Mouse (Mus musculus) lung, postnatal 14 days (tissue): Measurements from ENCODE around the gene Cdc42bpa.

Experiments
- DNase-seq: peaks from one replicate; pipeline ENCODE4 v3.0.0; 2021

The Cdc42bpa gene

DNA sequence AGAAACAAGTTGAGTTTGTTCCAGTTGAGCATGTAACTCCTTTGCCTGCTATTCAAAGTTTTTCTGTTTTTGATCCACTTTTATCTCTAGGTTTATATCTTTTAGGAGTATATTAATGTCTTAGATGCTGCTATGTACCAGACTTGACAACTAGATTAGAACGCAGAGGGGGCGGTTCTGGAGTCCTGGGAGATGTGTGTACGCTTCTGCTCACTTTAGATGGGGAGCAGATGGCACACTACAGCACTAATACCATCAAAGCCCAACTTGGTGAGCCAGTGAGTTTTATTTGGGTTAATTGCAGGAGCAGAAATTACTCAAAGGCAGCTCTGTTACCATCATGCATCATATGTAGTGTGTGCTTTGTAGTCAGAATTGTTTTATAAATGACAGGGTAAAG, 77.2 kb downstream of the Cdc42bpa start:
- DNase-seq: no peak

DNA sequence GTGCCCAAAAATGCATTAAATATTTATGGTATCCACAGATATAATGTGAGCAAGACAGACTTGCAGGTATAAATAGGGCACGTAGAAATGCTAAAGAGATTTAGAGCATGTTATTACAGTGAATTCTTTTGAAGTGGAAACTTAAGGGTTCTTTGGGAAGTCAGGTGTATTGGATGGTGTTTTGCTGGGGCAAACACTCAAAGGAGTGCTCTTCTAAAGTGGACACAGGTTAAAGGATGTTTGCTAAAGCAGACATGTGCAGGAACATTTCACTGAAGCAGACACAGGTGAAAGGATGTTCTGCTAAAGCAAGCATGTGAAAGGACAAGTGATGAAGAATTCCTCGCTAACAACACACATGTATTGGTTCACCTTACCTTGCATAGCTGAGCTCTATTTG, 83.9 kb downstream of the Cdc42bpa start:
- DNase-seq: no peak

DNA sequence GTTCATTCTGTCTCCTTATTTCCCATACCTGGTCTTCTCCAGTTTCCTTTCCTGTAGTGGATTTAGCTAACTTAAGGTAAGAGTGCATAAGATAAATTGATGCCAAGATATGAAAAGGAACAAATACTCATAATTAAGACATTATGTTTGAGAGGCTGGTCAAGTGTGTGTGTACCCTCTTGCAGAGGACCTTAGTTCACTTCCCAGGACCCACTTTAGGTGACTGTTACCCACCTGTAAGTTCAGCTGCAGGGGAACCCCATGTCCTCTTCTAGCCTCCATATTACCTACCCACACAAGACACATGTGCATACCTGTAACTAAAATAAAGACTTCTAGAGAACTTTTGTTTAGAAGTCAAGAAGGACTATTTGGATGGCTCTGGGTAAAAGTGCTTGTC, 84.9 kb downstream of the Cdc42bpa start:
- no peak for DNase-seq

DNA sequence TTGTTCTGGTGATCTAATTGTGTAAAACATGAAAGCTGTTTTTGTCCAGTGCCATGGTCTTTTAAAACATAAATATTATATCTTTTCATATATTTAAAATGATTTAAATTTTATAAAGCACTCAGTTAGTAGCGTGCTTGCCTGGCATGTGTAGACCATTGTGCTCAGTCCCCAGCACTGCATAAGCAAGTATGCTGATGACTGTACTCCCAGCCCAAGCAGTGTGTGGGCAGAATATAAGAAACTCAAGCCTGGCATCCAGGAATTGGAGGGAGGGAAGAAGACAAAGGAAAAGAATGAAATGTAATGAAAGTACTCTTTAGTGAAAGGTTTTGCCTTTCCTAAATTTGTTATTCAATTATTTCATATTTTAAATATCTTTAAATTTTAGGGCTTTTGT, 128.9 kb downstream of the Cdc42bpa start:
- no peak for DNase-seq

DNA sequence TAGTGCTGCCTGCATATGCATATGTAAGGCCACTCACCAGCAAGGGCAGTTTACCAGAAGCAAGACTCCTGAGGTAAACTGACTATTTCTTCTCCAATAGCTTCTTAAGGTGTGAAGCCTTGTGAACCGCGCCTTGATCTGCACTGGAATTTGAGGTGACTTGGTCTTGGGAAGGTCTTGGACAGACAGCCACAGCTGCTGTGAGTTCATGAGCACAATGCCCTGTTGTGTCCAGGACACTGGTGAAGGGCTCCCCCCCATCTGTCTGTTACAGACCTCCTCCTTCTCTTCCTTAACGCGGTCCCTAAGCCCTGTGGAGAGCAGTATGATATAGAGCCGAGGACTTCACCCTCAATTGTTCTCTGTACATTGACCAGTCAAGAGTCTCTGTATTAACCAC, 138.2 kb downstream of the Cdc42bpa start:
- DNase-seq: no peak

DNA sequence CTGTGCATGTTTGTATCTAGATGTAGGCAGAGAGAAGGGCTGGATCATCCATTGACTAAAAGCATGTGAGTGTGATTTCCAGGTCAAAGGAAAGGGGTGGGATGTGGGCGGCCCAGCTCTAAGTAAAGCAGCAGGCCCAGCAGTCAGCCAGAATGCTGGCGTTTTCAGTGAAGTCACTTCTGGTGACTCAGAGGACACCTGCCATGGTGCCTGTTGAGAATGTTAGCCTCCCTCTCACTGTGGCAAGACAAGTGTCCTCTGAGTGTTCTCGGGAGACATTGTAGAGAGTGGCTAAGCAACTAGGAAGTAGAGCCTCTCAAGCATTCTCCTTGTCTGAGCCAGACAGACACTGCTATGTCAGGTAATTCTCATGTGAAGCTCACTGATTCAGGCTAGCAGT, 144.3 kb downstream of the Cdc42bpa start:
- DNase-seq: no peak

DNA sequence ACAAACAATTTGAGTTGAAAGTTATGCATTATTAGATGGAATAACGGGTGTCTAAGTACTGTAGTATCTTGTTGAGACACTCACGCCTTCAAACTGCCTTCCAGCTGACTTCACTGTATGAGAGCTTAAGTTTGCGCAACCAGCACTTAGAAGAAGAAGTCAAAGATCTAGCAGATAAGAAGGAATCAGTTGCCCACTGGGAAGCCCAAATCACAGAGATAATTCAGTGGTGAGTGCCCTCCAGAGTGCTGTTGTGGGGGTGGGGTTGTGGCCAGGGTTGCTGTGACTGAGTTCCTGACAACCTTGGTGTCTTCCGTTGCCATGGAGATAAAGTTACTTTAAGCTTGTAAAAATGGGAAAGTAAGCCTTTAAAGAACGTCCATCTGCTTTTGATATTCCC, 148.8 kb downstream of the Cdc42bpa start:
- no peak for DNase-seq

DNA sequence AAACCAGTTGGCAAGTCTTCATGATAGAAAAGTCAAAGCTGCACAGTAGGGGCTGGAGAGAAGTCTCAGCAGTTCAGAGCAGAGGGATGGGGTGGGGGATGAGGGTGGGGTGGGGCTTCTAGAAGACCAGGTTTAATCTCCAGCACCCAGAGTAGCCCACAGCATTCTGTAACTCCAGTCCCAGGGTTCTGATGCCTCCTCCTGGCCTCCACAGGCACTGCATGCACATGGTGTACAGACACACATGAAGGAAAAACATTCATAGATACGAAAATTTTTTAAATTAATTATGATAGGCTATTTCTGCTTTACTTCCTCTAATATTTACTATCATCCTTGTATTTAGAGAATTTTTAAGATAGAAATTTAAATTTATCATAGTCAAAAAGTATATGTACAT, 156.3 kb downstream of the Cdc42bpa start:
- DNase-seq: peak; percentile 27

DNA sequence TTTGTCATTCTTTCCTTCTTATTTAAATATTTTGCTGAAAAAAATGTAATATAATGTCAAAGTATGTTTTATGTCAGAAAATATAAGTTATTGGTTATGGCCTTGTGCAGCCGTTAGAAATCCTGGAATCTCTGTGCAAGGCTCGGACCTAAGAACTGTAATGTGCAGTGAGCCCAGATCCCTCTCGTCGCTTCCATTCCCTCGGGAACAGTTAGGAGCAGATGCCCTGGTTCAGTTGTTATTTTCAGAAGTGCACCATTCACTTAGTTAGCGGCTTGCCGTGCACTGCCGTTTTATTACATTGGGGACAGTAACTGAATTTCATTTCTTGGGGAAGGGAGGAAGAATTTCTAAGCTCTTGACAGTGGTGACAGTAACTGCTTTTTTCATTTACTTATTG, 158.0 kb downstream of the Cdc42bpa start:
- DNase-seq: no peak

DNA sequence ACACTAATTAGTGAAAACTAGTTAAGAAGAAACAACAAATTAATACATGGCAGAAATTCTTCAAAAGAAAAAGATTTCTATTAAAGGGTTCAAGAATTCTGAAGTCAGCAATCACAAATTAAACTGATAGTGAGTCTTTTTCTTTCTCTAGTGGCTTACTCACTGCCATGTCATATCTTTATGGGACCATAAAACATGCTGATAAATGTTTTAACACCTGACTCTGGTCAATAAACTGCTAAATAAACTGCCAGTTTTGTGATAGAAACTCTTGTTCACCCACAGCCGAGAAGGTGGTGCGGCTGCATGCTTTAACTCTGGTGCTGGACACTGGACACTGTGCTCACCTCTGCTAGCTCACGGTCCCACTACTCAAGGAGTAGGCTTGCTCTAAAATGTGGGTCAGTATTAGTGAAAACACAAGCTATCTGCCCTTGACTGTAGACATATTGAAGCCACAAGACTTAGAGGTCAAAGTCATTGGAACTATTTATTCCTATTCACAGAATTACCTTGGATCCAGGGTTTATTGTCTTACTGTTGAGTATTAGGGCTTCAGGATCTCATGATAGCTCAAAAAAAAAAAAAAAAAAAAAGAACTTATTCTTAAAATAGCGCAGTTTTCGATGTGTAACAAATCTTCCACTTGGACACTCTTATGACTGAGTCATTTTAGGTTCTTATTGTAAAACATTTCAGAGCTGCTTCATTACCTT, 168.0 kb downstream of the Cdc42bpa start:
- no peak for DNase-seq

DNA sequence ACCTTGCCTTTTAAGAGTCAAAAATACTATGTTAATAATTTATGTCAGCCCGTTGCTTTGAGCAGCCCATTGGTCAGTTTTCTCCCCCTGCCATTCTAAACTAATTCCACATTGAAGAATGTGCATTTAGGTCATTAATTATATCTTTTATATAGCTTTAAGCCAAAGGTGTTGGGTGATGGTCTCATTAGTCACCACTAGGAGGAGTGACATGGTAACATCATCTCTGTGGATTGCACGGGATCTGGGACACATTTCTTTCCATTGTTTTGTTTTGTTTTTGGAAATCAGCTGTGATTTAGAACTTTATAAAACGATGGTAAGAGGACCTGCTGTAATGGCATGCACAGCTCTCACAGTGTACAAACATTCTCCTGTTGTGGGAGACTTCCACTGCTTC, 171.1 kb downstream of the Cdc42bpa start:
- DNase-seq: no peak

DNA sequence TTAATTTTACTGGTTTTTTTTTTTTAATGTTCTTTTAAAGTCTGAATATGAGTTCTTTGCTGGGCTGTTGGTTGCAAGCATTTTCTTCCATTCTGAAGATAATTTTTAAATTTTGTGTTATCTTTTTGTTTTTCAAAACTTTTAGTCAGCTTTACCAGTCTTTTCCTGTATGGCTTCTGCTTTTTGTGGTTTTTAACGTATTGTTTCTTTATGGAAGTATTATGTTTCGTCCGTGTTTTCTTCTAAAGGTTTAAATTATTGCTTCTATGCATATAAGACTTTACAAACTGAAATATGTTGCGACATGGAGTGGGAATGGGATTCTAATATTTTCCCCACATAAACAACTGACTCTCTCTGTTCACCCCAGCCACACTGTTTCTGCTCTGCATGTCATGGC, 171.9 kb downstream of the Cdc42bpa start:
- no peak for DNase-seq

DNA sequence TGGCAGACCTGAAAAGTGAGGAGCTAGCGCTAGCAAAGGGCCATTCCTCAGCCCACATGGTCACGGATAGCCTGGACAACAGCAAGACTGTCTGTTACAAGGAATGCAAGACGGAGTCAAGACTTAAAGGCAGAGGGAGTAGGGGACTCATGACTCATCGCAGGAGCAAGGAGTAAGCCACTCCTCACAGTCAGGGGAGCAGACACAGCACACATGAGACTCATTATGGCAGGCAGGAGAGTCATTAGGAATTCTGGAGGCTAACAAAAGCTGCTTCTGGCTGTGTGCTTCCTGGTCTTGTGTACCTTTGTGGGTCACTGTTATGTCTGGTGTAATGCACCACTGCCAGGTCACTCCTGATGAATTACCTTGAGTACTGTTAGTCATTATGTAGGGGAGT, 178.9 kb downstream of the Cdc42bpa start:
- no peak for DNase-seq

DNA sequence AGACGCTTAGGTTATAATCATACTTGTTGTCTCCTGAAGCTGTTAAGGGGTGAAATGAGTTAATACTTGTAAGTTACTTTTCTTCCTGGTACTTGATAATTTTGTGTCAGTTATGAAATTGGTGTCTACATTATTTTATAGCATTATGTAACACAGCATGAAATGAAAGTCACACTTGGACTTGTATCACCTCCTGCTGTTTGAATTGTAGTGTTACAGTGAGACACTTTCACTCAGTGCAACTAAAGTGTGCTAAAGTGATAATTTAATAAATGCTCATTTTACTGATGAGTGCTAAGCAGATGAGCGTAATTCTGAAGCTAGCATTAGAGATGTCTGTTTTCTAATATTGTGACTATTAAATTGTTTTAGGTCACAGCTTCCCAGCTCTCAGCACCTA, 180.7 kb downstream of the Cdc42bpa start:
- DNase-seq: no peak

DNA sequence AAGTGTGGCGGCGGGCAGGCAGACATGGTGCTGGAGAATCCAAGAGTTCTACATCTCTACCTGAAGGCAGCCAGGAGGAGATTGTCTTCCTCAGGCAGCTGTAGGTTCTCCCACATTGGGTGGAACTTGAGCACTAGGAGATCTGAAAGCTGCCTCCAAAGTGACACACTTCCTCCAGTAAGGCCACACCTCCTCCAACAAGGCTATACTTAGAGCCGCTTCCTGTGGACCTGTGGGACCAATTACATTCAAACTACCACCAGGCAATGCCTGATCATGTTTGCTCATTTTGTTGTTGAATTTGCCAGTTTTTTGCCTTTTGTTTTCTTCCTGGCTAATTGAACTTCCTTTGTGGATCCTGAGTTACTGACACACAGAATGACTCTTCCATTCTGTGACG, 187.8 kb downstream of the Cdc42bpa start:
- DNase-seq: no peak

DNA sequence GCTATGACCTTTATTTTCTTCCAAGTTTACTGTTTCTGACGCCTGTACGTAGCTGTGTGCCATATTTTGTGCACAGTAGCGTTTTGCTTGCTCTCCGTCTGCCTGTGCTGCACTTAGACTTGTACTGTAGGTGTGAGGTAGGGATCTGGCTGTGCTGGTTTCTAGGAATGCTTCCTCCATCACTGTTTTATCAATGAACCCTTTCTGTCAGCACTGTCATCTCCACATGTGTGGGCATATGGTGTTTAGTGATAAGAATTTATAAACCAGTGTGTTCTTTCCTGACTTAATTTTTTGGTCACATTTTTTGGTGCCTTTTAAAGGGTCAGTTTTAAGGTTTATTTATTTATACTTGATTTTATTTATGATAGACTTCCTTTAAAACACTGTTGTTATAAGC, 188.3 kb downstream of the Cdc42bpa start:
- DNase-seq: no peak

DNA sequence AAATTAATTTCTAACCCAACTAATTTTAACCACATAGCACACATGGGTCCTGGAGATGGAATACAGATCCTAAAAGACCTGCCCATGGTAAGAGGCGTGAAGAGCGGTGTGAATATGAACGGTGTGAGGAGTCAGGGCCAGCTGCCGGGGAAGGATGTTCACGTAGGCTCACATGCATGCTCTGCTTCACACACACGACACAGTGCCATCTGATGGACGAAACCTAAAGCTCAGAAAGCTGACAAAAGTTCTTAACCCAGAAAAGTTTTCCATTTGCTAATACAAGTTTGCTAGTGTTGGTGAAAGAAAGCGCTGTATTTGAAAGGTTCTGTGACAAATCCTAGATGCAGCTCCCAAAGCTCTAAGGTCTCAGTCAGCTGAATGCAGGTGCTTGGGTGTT, 190.9 kb downstream of the Cdc42bpa start:
- no peak for DNase-seq

DNA sequence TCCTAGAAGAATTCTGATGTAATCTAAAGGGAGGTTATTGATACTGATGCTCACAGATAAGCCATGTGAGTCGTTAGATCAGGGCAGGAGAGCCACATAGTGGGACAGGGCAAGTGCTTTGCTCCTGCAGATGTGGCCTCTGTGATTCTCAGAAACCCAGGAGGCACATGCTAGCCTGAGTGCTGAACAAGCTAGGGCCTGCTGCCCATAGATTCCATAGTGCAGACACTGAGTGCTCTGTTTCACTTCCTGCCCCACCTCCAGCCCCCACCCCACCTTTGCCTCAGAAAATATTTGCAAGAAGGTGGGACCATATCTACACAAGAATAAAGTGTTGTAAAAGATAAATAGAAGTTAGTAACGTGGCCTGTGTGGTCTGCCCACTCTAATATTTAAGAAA, 198.4 kb downstream of the Cdc42bpa start:
- no peak for DNase-seq

DNA sequence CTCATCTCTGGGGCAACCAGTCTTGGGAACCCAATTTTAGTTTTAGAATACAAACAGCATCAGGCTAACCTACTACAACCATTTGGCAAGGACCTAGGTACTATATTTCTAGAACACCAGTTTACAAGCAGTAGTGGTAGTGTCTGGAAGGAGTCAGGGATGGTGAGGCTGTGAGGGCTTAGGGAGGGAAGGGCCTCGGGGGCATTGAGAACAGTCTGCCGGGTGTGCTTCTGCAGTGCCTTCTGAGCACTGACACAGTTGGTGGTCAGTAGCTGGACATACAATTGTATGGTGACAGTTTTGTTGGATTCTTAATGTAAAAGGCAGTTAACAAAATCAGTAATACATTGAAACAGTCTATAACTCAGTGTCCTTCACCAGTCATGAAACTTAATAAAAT, 200.3 kb downstream of the Cdc42bpa start:
- DNase-seq: no peak

DNA sequence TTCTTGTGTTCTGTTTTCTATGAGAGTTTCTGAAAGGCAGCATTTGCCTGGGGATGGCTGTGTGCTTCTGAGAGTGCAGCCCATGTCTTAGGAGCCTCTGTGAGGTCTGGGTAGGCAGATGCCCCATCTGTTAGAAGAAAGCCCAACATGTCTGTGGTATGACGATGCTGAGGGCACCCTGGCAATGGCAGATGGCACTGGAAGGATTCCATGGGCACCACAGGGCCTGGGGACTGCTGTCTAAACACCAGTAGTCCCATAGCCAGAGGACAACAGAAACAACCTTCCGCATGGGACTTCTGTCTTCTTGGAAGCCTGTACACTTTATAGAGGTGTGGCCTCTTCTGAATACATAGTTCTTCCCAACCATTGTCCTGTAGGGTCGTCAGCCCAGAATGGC, 200.9 kb downstream of the Cdc42bpa start:
- DNase-seq: no peak

DNA sequence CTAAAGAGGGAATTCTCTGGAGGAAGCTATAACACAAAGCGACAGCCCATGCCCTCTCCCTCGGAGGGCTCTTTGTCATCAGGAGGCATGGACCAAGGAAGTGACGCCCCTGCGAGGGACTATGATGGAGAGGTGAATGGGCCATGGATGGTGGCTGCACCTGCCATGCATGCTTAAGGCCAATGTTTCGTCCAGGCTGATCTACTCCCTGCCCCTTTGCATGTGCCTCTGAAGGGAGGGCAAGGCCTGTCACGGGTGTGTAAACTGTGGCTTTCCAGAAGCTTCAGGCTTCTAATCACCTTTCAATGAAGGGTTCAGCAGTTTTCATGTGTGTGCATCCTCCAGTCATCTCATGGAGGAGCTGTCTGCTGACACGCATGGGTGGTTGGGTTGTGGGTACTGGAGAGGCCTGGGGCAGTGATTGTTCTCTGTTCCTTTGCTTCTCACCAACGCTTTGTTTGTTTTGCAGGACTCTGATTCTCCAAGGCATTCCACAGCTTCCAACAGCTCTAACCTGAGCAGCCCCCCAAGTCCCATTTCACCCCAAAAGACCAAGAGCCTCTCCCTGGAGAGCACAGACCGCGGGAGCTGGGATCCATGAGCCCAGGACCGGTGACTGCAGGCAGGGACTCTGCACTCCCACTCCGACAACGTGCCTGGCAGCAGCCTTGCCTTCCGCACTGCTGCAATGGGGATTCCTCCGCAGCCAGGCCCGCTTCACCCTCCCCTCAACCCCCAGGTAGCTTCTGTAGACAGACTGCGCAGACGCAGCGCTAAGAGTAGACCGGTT, 201.5 kb downstream of the Cdc42bpa start:
- DNase-seq: no peak

DNA sequence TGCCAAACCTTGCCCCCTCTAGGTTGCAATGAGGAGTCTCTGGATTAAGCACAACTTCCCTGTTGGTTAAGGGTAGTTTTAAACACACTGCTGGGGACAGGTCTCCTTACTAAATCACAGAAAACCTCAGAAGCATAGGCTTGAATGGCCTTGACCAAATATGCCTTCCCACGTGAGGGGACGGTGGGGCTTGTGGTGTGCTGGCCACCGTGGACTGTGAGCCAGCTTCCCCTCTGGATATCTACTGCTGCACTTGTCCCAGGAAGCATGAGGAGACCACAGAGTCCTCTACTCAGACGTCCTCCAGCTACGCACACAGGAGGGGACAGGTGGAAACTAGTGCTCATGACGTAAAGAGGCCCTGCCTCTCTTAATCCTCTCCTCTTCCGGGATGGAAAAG, 202.7 kb downstream of the Cdc42bpa start:
- DNase-seq: no peak

DNA sequence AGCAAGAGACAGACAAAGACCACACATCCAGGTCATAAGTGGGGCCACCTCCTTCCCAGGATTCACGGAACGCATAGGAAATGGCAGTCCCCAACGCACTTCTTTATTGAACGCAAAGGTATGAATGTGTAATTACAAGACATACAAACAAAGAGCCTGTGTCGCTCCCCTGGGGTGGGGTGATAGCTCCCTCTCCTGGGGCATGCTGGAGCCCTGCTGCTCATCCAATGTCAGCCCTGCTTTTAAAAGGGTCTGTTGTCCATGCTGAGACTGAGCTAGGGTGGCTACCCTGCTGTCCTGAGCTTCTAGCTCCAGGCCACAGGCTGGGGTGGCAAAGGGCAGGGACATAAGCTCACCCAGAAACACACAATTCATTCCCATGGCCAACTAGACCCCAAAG, 206.3 kb downstream of the Cdc42bpa start:
- no peak for DNase-seq

DNA sequence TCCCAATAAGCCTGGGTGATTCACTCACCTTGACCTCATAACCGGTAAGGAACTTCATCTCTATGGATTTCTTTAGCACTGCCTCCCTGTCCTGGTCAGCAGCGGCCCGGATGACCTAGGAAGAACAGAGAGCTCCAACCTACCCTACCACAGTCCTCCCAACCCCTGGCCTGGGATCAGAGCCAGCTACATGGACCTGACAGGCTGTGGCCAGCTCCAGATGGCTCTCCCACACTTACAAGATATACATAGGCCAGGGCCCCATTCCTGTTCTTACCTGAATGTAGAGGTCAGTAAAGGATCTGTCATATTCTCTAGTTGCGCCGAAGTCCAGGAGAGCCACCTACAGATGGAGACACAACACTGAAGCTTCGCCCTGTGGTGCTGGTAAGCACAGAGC, 208.0 kb downstream of the Cdc42bpa start:
- no peak for DNase-seq

DNA sequence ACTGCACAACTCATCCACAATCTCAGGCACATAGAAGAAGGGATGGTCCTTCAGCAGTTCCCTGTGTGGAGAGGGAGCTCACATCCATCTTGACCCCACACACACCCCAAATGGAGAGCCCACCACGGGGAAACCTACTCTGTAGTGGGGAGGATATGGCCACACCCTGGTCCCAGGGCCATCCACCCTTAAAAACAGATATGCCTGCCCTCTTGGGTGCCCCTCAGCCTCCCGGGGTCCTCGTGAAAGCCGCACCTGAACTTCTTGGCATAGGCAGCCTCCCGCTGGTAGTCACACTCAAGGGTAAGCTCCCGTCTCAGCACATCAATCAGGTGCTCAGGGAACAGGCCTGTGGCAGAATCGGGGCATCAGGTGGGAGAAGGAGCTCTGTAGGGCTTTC, 208.9 kb downstream of the Cdc42bpa start:
- no peak for DNase-seq
